Mouse (Mus musculus): ENCODE measurements around the gene Zfp830.

The Zfp830 gene

GRCm38 (mm10) chr11:82763742-82764437 is at the start of gene Zfp830, which contains the start of gene Cct6b:
Gene Zfp830 (plus strand): TSS chr11:82764345.
Gene Cct6b (minus strand): TSS chr11:82764321.
- peak; percentile 81 to 87 for DNase-seq (ENCODE audit: low spot score in 2 of 2)

GRCm38 (mm10) chr11:82719294-82719693 is 44.9 kb upstream of the Zfp830 start:
- DNase-seq (ENCODE audit: low spot score in 2 of 2): no peak

- DNase-seq (ENCODE audit: low spot score in 2 of 2): no peak
These were observed 37.3 kb upstream of the Zfp830 start for GRCm38 (mm10) chr11:82726862-82727261.

- DNase-seq (ENCODE audit: low spot score in 2 of 2): no peak
These were observed 29.9 kb upstream of the Zfp830 start for GRCm38 (mm10) chr11:82734227-82734626.

GRCm38 (mm10) chr11:82739006-82739405 is 25.1 kb upstream of the Zfp830 start:
- DNase-seq (ENCODE audit: low spot score in 2 of 2): no peak

- DNase-seq (ENCODE audit: low spot score in 2 of 2): peak; percentile 23 to 66
These were observed 18.0 kb upstream of the Zfp830 start for GRCm38 (mm10) chr11:82746138-82746537.

- peak in 1 of 2 experiments; percentile 12 for DNase-seq (ENCODE audit: low spot score in 2 of 2)
These were observed 17.2 kb upstream of the Zfp830 start for GRCm38 (mm10) chr11:82746857-82747366.

- DNase-seq (ENCODE audit: low spot score in 2 of 2): no peak
These were observed 11.6 kb upstream of the Zfp830 start for GRCm38 (mm10) chr11:82752349-82753115.

- DNase-seq (ENCODE audit: low spot score in 2 of 2): no peak
These were observed 8.2 kb upstream of the Zfp830 start for GRCm38 (mm10) chr11:82755919-82756318.

- DNase-seq (ENCODE audit: low spot score in 2 of 2): no peak
These were observed 1.8 kb upstream of the Zfp830 start for GRCm38 (mm10) chr11:82762286-82762829.

- DNase-seq (ENCODE audit: low spot score in 2 of 2): no peak
These were observed 884 bp upstream of the Zfp830 start for GRCm38 (mm10) chr11:82763261-82763660.

- no peak for DNase-seq (ENCODE audit: low spot score in 2 of 2)
These were observed 336 bp downstream of the Zfp830 start for GRCm38 (mm10) chr11:82764438-82764924.

- DNase-seq (ENCODE audit: low spot score in 2 of 2): no peak
These were observed 16.0 kb downstream of the Zfp830 start for GRCm38 (mm10) chr11:82780134-82780533.

- DNase-seq (ENCODE audit: low spot score in 2 of 2): peak; percentile 80 to 85
These were observed 17.1 kb downstream of the Zfp830 start, which contains the start of gene Lig3 for GRCm38 (mm10) chr11:82780983-82781903. Gene Lig3 (plus strand): TSS chr11:82781108.

GRCm38 (mm10) chr11:82782197-82782596 is 18.1 kb downstream of the Zfp830 start:
- no peak for DNase-seq (ENCODE audit: low spot score in 2 of 2)

GRCm38 (mm10) chr11:82783453-82783852 is 19.3 kb downstream of the Zfp830 start:
- no peak for DNase-seq (ENCODE audit: low spot score in 2 of 2)

- no peak for DNase-seq (ENCODE audit: low spot score in 2 of 2)
These were observed 42.5 kb downstream of the Zfp830 start for GRCm38 (mm10) chr11:82806656-82807055.

- DNase-seq (ENCODE audit: low spot score in 2 of 2): no peak
These were observed 43.2 kb downstream of the Zfp830 start for GRCm38 (mm10) chr11:82807370-82807769.

- DNase-seq (ENCODE audit: low spot score in 2 of 2): no peak
These were observed 44.3 kb downstream of the Zfp830 start for GRCm38 (mm10) chr11:82808485-82808884.

Data from spleen, postnatal 14 days (tissue).